Mouse (Mus musculus): ENCODE results near the gene Iqschfp.

- TF ChIP-seq CTCF (IDR thresholded peaks at IDR 0.05; ENCODE audit: control insufficient read depth, insufficient read depth, insufficient replicate concordance, low read depth, low read length) = no peak
- TF ChIP-seq POLR2A (IDR thresholded peaks at IDR 0.05; ENCODE audit: control insufficient read depth, low read depth, low read length) = no peak
Measured at GRCm38 (mm10) chr3:68479266-68479665, 587.2 kb downstream of the Iqschfp start.
